Mouse (Mus musculus): ENCODE data around the gene Cstf1. TPM values are rescaled to one million over a fixed set of nuclear protein-coding genes. Genes with fewer than 3 reads are reported as not detected.
A peak's percentile ranks its signal among the peaks of the same experiment; 100 is the strongest.

The Cstf1 gene
- total RNA-seq, 2 experiments from 2014 or later: 29.8 to 31.4 TPM

DNA sequence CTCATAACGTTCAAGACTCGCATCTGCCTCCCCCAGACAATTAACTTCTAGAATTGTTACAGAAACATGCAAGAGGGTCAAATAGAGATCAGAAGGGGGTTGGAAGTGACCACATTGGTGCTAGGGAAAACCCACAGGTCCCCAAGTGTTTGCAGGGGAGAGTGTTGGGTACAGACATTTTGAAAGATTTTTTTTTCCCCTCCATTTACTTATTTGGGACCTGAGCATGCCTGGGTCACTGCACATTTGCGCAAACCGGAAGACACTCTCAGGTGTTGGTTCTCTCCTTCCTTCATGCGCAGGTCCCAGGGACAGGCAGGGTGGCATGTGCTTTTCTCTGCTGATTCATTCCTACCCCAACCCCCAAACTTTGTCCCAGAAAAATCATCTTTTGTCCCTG lies 46.4 kb downstream of the Cstf1 start:
- no peak for DNase-seq

DNA sequence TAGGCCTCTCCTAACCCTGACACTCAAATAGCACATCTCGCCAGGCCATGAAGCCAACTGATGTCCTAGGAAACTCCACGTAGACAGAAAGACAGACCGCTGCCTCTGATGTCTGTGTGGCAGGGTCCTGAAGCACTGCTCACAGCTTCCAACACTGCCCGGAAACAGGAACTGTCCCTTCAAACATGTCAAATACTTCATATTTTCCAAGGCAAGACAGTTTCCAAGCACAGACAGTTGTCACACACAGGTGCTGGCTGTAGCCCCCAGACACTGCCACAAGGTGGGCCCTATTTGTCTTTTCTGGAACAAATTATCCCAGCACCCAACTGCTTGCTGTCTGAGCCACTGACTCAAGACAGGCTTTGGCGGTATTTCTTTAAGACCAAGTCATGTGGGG lies 47.7 kb downstream of the Cstf1 start:
- DNase-seq: no peak

DNA sequence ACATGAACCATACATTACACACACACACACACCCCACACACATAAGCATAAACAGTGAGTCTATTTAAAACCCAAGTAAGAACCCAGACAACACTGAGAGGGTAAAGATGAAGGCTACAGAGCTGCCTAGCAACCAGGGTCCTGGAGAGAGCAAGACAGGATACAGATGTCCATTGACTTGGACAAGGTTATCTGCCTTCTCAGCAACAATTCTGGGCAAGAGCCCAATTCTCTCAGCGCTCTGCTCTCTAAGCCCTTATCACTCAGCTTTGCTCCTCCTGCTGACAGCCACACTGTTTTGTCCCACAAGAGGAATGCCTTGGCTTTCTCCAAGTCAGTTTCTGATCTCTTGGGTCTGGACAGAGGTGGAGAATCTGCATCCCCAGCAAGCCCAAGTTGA lies 60.1 kb downstream of the Cstf1 start:
- DNase-seq: peak; percentile 75

Other genes starting within 250 kb of the Cstf1 start
- gene Mc3r, start 122.2 kb upstream of the Cstf1 start, total RNA-seq (2021): not detected
- 1 to 10 TPM; 7.3 to 8.1 TPM for gene Fam210b, start 25.1 kb upstream of the Cstf1 start, total RNA-seq (2021)
- 10 to 100 TPM; 38.5 to 44.6 TPM for gene Aurka, start 146 bp upstream of the Cstf1 start, total RNA-seq (2021)
- gene Cass4, start 23.1 kb downstream of the Cstf1 start, total RNA-seq (2021): under 1 TPM; 0.27 to 0.29 TPM
- gene Rtf2, start 69.9 kb downstream of the Cstf1 start, total RNA-seq (2021): 10 to 100 TPM; 39.3 to 41.1 TPM
- not detected for gene Gcnt7, start 87.9 kb downstream of the Cstf1 start, total RNA-seq (2021)
- gene Fam209, start 101.8 kb downstream of the Cstf1 start, total RNA-seq (2021): under 1 TPM in 1 of 2 experiments, not detected in 1; 0.55 TPM
- gene Tfap2c, start 178.9 kb downstream of the Cstf1 start, total RNA-seq (2021): not detected